Mouse (Mus musculus) frontal cortex, postnatal 36 days (tissue): Measurements from ENCODE around the gene Tlcd2.

ENCODE experiments used
- DNase-seq, 2 experiments: peaks; one replicate each; pipeline ENCODE4 v3.0.0; 2022; ENCODE audit warnings: low spot score in 2 of 2

The Tlcd2 gene

GRCm38 (mm10) chr11:75519834-75520633 lies 58.5 kb downstream of the Tlcd2 start:
- DNase-seq = no peak
